Mouse (Mus musculus) layer of hippocampus, adult 18-20 months (tissue): ENCODE measurements around the gene Nrip3. TPM values are rescaled to one million over a fixed set of nuclear protein-coding genes. Genes with fewer than 3 reads are reported as not detected.
A peak's percentile ranks its signal among the peaks of the same experiment; 100 is the strongest.

Source experiments
- DNase-seq, 2 experiments: peaks; one replicate each; pipeline ENCODE4 v3.0.0; 2022; ENCODE audit warnings: low spot score in 2 of 2
- long read RNA-seq: library from polyadenylated mRNA; stranded (forward); transcript quantifications from one replicate; pipeline ENCODE4 v2.0.0, GENCODE M21; 2021
- total RNA-seq, 2 experiments: library from RNA; stranded (reverse); gene quantifications; 2 replicates each; pipeline ENCODE4 v1.2.3; 2021

Nrip3 gene
- 100 to 1,000 TPM; 215 to 224 TPM for total RNA-seq
- long read RNA-seq, transcript Nrip3-201 (7 exons, 3,910 nt) = major isoform, 614 of 696 reads
- long read RNA-seq, partial matches to known transcripts = 10 of 696 reads
- long read RNA-seq, other reads (novel, unspliced or antisense) = 71 of 696 reads

DNA sequence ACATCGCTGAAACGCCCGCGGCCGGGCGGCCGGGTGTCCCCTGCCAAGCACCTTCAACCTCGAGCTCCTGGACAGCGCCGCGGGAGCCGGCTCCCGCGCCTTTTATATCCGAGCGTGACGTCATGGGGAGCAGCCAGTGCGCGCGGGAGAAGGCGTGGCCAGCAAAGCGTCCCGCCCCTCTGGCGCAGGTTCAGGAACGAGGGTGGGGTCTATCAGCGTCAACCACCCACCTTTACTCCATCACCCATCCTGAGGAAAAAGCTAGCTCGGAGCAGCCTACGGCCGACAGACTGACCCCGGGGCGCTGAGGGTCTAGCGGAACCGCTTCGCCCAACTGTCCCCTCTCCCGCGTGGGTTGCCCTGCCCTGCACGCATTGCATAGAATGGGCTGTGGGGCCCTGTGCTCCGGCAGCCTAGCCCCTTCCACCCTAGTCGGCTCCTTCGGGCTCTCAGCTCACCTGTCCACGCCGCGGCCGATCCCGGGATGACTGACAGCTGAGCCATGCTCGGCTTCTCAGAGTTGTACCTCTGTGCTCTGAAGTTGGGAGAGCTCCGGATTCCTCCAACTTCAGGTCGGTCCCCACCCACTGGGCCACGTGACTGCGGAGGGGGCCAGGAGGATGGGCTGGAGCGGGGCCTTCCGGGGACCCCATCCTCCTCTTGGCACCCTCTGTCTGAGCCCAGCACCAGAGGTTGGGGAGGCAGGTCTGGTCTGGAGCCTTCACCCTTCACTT, at the start of gene Nrip3:
TSS of gene Nrip3 (minus strand) at position 556 of the 734 bp plus-strand sequence.
- peak; percentile 62 to 79 for DNase-seq

DNA sequence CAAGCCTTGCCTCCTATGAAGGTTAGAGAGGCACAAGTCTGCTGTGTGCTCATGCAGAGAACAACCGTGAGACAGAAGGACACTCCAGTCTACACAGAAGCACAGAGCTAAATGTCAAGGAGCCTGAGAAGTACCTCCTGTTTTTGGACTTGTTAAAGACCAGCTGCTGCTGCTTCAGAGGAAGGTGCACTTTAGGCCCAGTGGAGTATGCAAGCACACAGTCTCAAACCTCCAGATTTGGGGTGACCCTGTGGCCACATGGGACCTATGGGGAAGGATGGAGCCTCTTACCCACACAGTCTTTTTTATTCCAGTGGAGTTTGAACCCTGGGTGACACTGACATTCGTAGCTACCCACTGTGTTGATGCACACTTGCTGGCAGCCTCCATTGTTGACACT, 49.6 kb upstream of the Nrip3 start:
- no peak for DNase-seq

DNA sequence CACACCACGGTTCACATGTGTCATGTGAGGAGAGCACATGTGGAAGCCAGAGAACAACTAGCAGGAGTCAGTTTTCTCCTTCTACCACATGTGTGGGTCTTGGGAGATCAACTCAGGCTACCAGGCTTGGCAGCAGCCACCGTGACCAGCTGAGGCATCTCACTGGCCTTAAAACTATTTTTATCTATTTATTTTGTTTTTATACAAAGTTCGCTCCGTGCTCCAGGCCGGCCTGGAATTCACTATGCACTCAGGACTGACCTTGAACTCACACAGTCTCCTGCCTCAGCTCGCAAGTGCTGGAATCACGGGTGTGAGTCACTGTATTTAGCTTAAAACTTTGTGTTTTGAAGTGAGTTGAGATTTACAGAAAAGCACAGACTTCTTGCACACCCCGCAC, 45.1 kb upstream of the Nrip3 start:
- DNase-seq = no peak

DNA sequence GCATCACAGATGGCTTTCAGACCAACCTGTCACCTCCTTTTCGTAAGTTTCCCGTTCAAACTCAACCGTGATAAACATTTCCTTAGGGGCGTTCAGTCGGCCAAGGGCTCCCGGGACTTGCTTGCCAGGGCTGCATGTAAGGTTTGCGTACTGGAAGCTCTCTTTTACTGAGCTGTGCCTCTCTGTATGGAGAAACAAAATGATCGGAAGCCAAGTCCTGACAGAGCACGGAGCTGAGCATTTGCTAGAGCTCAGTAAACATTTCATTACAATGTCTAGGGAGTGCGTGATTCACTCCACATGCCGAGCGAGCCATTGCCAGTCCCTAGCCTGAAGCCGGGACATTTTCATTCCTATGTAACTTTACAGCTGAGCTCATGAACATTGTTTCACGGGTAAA, 43.5 kb upstream of the Nrip3 start:
- DNase-seq = peak in 1 of 2 experiments; percentile 58

DNA sequence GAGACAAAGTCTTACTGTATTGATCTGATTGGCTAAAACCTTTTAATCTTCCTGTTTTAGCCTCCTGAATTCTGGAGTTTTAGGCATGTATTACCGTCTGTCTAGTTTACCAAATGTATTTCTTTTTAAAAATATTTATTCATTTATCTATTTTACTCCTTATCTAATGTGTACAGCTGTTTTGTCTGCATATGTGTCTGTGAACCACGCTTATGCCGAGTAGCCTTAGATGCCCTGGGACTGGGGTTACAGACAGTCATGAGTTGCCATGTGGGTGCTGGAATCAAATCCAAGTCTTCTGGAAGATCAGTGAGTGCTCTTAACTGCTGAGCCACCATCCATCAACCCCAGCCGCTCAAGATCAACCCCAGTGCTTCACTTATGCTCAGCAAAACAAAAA, 36.8 kb upstream of the Nrip3 start:
- DNase-seq = no peak

DNA sequence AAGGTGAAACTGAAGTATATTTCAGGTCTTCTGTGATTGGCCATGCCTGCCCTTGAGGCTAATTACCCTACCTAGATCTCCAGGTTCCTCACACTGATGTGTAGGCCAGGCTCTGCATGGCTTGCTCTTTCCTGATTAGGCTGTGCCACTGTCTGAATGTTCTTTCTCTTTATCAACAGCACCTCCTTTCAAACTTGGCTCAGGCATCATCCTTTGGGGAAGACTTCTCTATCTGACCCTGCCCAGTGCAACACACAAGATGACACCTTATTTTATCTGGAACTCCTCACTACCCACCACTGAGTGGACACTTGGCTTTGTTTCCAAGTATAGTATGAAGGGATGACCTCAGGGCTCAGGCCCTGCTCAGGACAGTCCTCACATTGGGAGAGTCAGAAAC, 36.1 kb upstream of the Nrip3 start:
- DNase-seq = no peak

DNA sequence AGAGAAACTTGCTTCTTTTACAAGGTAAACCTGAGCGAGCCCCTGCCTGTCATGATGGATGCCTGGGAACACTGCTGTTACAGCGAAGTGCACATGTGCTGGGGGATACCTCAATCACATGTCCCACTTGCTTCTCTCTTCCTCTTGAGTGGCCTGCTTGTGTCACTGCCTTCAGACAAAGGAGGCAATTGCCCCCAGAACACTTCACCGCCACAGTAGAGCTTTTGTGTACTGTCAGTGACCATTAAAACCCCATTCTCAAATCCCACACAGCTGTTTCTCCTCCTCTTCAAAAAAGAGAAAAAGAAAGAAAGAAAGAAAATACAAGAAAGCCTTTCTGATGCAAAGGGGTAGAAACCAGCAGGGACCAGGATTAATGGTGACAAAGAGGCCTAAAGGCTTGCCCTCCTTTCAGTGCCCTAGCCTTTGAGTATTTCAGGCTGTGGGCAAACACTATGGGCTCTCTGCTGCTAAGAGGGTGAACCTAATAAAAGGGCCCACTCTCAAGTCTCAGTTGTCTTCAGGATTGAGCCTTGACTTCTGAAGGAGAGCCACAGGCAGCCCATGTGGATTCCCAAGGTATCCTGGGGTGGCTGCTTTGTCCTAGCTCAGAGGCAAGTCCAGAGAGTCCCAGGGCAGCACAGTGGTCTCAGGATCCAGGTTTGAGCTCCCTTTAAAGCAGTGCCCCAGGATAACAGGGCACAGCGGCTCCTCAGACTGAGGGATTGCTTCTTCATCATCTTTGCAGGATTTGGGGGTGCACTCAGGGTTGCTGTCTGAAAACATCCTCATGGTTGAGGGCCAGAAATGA, 31.7 kb upstream of the Nrip3 start:
- no peak for DNase-seq

DNA sequence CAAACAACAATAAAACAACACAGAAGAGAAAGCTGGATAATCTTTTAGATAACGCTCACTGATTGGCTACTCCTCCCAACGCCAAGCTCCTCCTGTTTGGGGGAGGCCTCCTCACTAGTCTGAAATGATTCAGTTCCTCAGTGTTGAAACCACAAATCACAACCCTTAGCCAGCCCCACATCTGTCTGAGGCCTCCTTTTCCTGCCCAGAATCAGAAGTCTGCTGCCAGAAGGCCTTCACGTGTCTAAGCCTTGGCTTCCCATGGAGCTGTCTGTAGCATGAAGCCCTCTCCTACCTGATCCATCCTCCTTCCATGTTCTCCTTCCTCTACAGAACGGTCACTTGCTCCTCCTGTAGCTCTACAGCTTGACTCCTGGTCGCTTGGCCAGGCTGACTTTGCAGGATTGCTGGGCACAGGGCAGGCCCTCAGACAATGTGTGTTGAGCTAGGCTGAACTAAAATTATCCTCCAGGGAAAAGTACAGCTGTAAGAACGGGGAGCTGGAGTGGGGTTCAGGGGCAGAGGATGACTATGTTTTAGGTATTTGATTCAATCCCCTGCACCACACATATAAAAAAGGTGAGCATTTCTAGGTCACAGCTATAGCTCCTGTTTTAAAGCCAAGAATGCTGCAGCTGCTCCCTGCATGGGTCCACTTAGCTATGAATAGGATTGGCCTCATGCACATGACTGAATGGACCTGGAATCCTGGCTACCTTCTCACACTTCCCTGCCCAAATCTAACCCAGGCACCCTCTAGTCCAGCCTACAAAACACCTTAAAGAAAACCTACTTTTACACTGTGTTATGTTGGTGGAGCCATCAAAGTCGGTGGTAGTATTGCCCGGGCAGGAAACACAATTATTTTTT, 26.0 kb upstream of the Nrip3 start:
- DNase-seq = no peak

DNA sequence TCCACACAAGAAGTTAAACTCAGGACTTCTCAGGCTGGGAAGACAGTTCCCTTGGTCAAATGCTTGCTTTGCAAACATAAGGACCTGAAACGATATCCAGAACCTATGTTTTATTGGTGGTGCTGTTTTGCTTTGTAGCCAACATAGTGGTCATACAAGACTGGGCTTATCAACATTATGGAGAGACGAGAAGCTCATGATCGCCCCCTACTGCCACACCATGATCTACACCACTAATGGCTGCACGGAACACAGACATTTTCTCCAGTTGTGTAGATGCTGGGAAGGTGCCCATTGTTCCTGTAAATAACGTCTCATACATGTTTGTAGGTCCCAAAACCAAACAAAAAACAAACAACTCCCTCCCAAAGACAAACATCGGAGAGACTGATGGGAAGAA, 23.0 kb upstream of the Nrip3 start:
- no peak for DNase-seq

DNA sequence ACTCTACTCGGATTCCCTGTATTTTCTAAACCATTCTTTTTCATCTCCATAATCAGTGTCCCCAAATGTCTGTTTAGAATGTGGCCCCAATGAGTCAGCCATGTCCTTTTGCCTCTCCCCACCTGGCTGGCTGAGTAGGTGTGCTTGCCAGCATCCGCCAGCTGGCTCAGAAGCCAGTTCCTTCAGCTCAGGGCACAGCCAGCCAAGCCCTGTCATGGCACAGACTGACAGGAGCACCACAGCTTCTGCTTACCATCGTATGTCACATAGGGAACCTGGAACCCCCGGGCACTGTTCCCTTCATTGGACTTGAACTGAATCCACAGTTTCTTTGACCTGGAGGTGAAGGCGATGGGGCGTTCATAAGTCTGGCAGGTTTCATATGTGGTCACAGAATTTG, 22.5 kb upstream of the Nrip3 start:
- DNase-seq = no peak

DNA sequence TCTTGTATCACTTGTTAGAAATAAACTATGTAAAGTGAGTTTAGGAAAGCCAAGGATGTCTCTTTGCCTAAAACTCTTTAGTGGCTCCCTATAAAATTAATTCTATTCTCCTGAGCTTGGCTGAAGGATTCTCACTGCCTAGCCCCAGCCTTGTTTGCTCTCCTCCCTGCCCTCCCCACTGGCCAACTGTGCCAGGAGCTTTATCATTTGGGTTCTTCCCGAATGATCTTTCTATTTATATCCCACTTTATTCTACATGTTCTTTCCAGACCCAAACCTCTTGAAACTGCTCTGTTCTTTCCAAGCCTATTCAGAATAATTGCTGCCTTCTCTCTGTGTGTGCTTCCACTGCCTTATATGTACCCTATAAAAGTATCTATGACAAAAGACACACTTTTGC, 21.7 kb upstream of the Nrip3 start:
- no peak for DNase-seq

DNA sequence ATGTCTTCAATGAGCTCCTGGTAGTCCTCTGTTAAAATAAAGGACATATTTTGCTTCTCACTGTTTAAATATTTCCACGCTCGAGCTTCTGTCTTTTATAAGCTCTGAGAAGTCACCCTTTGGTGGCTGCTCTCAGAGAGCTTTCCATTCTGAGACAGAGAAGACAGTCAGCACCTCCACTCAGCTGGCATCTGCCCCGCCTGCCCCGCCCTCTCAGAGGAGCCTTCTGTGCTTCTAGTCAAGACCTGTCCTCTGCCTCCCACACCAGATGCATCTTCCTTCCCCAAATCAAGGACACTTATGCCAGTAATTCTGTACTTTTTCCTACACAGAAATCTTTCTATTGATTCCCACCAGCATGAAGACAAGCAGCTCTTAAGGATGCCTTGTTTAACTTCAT, 18.8 kb upstream of the Nrip3 start:
- peak; percentile 18 to 37 for DNase-seq

DNA sequence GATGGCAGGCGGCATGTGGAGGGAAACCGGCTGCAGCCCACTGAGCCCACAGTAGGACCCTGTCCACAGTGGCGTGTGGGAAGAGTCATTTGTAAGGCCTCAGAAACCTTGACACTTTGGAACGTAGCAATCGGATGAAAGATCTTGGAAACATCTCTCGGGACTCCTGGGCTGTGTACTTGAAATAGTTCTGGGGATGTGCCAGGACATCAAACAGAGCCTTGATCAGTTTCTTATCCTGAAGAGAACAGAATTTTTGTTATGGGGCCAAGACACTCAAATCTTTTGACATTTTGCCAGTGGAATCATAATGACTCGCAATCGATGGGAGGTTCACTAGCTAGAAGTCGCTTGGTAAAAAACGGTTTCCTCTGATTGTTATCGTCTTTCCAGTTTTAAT, 17.3 kb upstream of the Nrip3 start:
- DNase-seq = no peak

DNA sequence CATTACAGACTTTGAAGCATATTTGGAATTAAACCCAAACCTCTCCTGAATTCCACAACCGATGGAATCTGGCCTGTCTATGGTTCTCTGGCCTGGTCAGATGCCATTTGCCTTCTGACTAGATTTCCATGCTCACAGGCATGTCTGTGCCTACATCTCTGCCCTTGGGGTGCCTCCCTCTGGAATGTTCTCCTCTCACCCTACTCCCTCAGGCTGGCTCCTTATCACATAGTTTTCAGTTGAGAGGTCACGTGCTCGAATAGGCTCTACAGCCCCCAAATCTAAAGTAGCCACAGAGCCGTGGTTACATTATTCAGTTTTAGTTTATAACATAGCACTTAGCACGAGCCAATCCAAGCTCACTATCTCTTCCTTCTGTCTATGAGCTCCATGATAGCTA, 13.7 kb upstream of the Nrip3 start:
- no peak for DNase-seq

DNA sequence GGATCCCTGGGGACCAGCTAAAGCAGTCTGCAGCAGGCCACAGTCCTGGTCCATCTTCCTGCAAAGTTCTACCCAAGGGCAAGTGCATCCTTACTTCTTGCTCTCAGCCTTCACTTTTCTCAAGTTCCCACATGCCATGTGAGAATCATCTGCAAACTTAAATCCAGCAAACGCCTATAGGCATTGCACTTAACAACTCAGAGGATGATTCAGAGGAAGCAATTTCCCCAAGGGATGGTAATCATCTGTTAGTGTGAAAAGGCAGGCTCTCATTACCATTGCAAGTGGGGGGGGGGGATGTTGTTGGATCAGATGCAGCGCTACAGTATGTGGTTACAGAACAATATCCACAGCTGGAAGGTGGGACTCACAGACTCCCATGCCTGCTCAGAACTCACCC, 12.7 kb upstream of the Nrip3 start:
- no peak for DNase-seq

DNA sequence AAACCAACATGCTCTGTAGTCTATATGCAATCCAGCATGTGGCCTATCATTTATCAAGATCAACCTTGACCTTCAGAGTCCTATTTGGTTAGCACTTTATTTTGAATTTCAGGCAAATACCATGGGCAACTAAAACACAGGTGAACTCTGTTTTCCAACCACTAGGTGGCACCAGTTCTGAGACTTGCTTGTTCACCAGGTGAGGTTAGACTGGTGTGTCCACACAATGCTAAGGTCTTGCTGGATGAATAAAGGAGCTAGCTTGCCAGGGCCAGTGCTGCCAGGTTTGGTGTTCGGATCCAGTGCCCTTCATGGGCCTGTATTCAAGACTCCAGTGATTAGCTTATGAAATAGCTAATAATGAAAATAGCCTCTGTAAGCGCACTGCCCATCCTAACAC, 10.9 kb upstream of the Nrip3 start:
- peak in 1 of 2 experiments; percentile 67 for DNase-seq

DNA sequence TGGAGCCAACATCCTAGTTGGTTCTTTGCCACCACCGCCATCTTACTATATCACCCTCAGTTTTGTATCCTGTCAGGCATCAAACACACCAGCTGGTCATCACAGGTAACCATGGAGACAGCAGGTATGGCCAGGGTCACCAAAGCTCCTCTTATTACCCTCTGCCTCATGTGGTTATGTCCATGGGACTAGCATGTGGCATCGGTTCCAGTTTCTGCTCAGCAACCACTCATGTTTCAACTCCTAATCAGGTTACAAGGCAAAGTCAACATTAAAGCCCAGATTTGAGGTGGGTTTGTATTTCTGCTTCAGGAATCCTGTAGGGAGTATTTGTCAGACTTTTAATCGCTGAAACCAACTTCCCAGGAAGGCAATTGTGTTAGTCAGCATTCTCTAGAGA, 9.0 kb upstream of the Nrip3 start:
- no peak for DNase-seq

DNA sequence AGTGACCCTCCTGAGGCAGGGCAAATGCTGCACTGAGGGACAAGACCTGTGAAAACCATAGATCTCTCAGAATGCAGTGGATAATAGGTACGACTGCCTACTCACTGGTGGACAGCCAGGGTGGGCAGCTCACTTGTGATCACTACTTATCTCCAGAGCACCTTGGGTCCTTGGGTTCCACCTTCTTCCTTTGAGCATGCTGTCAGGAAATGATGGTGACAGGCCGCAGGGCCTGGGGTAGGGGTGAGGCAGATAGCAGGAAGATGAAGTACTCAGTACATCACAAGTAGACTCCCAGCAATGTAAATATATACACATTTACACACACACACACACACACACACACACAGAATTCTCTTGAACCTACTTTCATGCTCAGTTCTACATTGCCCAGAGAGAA, 6.0 kb upstream of the Nrip3 start:
- DNase-seq = no peak

DNA sequence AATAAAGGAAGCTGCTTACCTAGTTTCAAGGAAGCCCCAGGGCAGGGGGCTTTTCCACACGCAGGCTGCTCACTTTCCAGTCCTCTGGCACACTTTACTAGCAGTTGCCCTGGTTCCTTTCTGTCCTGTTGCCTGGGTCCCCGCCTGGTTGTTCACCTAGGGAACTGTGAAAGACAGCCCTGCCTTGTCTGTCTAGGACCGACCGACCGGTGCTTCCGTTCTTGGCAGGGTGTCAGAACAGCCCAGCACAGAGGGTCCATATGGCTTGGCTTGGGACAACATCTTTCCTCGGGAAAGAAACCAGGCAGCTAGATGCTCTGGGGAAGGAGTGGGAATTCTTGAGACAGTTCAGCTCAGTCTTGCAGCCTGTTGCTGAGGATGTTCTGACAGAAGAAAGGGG, 1.5 kb upstream of the Nrip3 start:
- DNase-seq = no peak

DNA sequence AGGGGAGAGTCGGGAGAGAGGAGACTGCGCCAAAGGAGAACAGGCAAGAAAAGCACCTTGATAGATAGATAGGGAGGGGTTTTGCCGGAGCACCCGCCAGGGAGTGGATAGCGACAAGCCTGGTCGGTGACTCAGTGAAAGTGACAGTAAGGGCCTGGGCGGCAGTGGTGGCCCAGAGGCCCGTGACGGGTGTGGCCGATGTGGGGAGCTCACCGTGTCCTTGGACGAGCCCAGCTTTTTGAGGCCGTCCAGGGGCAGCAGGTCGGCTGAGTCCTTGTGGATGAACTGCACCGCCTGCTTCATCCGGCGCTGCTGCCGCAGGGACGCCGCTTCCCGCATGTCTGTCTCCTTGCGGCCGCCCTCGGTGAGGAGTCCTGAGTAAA, 747 bp downstream of the Nrip3 start:
- DNase-seq = no peak

DNA sequence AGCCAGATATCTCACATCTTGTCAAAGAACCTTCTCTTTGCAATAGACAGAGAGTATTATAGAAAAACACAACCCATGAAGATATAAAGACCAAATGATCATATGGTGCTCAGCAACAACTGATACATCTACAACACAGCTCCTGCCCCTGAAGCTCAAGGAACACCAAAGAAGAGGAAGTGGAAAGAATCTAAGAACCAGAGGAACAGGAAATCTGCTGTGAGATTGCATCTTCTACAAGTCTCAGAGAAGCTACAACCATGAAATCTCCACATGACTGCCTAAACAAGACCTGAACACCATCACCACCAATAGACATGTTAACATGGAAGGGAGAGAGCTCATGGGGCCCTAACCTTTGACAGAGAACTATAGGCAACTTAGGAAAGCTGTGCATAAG, 9.6 kb downstream of the Nrip3 start:
- DNase-seq = no peak
